Mouse (Mus musculus) liver, adult 2 months (tissue): Measurements from ENCODE around the gene Sec14l1. TPM values are rescaled to one million over a fixed set of nuclear protein-coding genes. Genes with fewer than 3 reads are reported as not detected.

Experiments used
- DNase-seq: peaks from one replicate; pipeline ENCODE4 v3.0.0-alpha.2; 2011; ENCODE audit warnings: low read depth, low spot score; ENCODE audit errors: extremely low read depth
- H3K27ac ChIP-seq: fragments of 200-500 bp; replicated peaks from 2 replicates; pipeline ENCODE4 v1.5.1; 2012; ENCODE audit warnings: low read depth, mild to moderate bottlenecking, control low read depth, inconsistent platforms, low read length; ENCODE audit not compliant: insufficient read depth
- H3K27me3 ChIP-seq: fragments of 200-500 bp; 2 replicates; pipeline ENCODE4 v1.6.1; 2012; ENCODE audit warnings: mild to moderate bottlenecking, moderate library complexity, low read length, inconsistent platforms; ENCODE audit not compliant: control insufficient read depth, insufficient read depth
- H3K36me3 ChIP-seq: fragments of 200-500 bp; 2 replicates; pipeline ENCODE4 v1.6.1; 2012; ENCODE audit warnings: low read length, inconsistent platforms; ENCODE audit not compliant: control insufficient read depth, insufficient read depth
- H3K4me1 ChIP-seq: fragments of 200-500 bp; 2 replicates; pipeline ENCODE4 v1.6.1; 2011; ENCODE audit warnings: low read length; ENCODE audit not compliant: control insufficient read depth, insufficient read depth
- H3K4me3 ChIP-seq: fragments of 200-500 bp; 2 replicates; pipeline ENCODE4 v1.5.1; 2011; ENCODE audit warnings: low read depth, mild to moderate bottlenecking, control low read depth, low read length, moderate library complexity; ENCODE audit not compliant: insufficient read depth
- H3K79me2 ChIP-seq: fragments of 200-500 bp; 2 replicates; pipeline ENCODE4 v1.6.1; 2012; ENCODE audit warnings: inconsistent platforms, mild to moderate bottlenecking, low read length, moderate library complexity; ENCODE audit not compliant: control insufficient read depth, insufficient read depth
- H3K9ac ChIP-seq: fragments of 200-500 bp; 2 replicates; pipeline ENCODE4 v1.6.1; 2012; ENCODE audit warnings: low read depth, mild to moderate bottlenecking, control low read depth, inconsistent platforms, low read length
- CTCF ChIP-seq: fragments of 200-500 bp; IDR thresholded peaks from 2 replicates; pipeline ENCODE4 v1.5.1; 2011; ENCODE audit warnings: low read depth, low read length, control low read depth
- POLR2A ChIP-seq: fragments of 200-500 bp; IDR thresholded peaks from 2 replicates; pipeline ENCODE4 v1.6.1; 2011; ENCODE audit warnings: low read length, control low read depth; ENCODE audit not compliant: insufficient read depth; ENCODE audit errors: extremely low read depth
- WGBS: fragments of 180-500 bp; shearing (Covaris S2); methylation state at CpG from one replicate; pipeline ENCODE4 v1.1.7; 2018; 5-methylcytosine and 5-hydroxymethylcytosine counted together
- polyA plus RNA-seq: library from polyadenylated mRNA; depleted of rRNA; stranded (reverse); fragments of >200 nt; gene quantifications from 2 replicates; pipeline ENCODE4 v1.2.3, GENCODE M21; 2012
- total RNA-seq: library from RNA; depleted of rRNA; stranded (reverse); fragments of >200 nt; gene quantifications from 2 replicates; pipeline ENCODE4 v1.2.3, GENCODE M21; 2014

Gene Sec14l1
- total and polyA plus RNA-seq, 2 experiments = 4.6 to 8.2 TPM

DNA sequence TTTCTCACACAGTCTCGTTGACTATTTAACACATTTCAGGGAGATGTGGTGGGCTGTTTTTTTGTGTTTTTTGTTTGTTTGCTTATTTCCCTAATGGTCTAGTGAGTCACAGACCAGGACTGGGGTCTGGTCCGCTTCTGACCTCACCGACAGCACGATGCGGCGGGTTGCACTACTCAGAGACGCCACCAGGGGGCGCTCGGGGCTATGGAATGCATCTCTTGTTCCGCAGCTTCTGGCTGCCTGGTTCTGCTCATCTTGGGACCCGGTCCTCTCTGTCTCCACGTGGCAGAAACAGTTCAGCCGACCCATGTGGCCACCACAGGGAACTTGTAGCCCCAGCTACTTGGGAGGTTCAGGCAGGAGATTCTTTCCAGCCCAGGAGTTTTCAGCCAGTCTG lies 42.8 kb upstream of the Sec14l1 start:
- Histone ChIP-seq H3K79me2 (peaks cover 5% of the 10 kb centered on the region; the same call in 1 of the 2 replicates), H3K27me3 (no peaks in the 10 kb centered on the region), H3K9ac (no peak overlapping the region), H3K4me1 (peaks cover 3% of the 10 kb centered on the region; the same call in 1 of the 2 replicates), H3K27ac (no peak overlapping the region), H3K4me3 (no peak overlapping the region), H3K36me3 (no peaks in the 10 kb centered on the region)
- no peak for DNase-seq
- TF ChIP-seq POLR2A (no peak), CTCF (peak; percentile 96)
- 2% methylated on average over 13 of the region's 13 CpGs for WGBS

DNA sequence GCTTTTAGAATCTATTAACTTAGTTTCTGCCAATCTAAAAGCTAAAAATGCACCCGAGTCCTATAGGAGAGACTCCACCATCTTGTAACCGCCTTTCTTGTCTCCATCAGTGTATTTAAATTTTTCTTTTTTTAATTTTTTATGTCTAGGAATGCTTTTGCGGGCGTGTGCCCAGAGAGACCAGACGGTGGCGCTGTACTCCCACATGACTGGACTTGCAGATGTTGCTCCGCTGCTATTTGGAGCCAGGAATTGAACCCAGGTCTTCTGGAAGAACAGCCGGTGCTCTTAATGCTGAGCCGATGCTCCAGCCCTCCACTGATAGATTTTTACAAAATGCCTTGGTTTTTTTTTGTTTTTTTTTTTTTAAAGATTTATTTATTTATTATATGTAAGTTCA lies 41.5 kb upstream of the Sec14l1 start:
- Histone ChIP-seq H3K4me3 (no peak overlapping the region), H3K36me3 (no peaks in the 10 kb centered on the region; the same call in 1 of the 2 replicates)
- TF ChIP-seq POLR2A (no peak), CTCF (0 out of 2 replicates have a peak, but pooled peaks have one; percentile 29)

DNA sequence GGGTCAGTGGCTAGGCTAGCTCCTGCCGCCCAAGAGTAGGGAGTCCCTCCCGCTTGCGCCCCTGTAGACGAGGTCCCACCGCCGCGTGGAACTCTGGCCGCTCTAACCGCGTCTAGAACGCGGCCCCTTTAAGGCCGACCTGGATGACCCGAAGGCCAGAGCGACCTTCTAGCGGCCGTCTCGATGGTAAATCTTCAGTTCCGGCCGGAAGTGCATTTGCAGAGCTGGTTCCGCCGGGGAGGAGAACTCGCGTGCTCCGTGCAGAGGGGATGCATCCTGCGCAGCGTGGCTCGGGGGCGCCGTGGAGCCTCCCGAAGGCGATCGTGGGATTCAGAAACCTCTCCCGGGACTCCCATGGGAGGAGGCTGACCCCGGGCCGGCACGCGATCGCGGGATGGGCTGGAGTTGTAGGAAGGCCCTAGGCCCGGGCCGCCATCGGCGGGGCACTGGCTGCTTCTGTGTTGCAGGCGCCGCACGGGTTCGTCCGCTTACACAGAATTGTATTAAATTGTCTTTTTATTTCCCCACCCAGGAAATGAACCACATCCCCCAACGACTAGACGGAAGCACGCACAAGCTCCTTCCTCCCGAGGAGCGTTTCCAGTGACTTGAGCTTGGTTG lies 38.3 kb upstream of the Sec14l1 start:
- TF ChIP-seq CTCF = no peak
- peak; percentile 80 for TF ChIP-seq POLR2A
- peak overlapping the region; percentile 81 for H3K9ac ChIP-seq
- DNase-seq = peak; percentile 84
- peaks cover 6% of the 10 kb centered on the region; the same call in 1 of the 2 replicates for H3K36me3 ChIP-seq
- no peaks in the 10 kb centered on the region for H3K27me3 ChIP-seq
- H3K79me2 ChIP-seq = peaks cover 10% of the 10 kb centered on the region; the same call in 1 of the 2 replicates
- H3K27ac ChIP-seq = peak overlapping the region; percentile 57
- peaks cover 17% of the 10 kb centered on the region for H3K4me1 ChIP-seq
- WGBS = under 1% methylated on average over 54 of the region's 54 CpGs
- H3K4me3 ChIP-seq = peak overlapping the region; percentile 89

More for the DNA sequence above, 41.5 kb upstream of the Sec14l1 start:
- DNase-seq = no peak
- Histone ChIP-seq H3K27me3 (no peaks in the 10 kb centered on the region), H3K79me2 (peaks cover 10% of the 10 kb centered on the region; the same call in 1 of the 2 replicates), H3K4me1 (peaks cover 11% of the 10 kb centered on the region), H3K9ac (no peak overlapping the region), H3K27ac (no peak overlapping the region)
- 95% methylated on average over 9 of the region's 9 CpGs for WGBS

DNA sequence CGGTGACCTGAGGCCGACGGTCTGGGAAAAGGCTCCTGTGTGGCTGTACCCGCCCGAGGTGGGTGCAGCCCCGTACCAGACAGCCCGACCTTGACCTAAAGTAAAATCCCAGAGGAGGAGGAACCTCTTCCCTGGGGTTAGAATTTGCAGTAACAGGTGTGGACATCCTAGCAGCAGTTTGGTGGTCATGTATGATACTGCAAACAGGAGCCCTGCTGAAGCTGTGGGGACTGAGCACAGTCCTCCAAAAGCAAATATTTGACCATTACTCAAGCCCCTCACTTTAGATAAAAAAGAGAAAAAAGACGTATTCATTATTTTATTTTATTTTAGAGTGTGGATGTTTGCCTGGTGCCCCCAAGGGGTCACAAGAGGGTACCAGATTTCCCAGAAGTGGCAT lies 37.7 kb upstream of the Sec14l1 start:
- Histone ChIP-seq H3K79me2 (peaks cover 10% of the 10 kb centered on the region; the same call in 1 of the 2 replicates), H3K4me3 (peak overlapping the region; percentile 89), H3K36me3 (peaks cover 6% of the 10 kb centered on the region; the same call in 1 of the 2 replicates), H3K27ac (peak overlapping the region; percentile 57), H3K4me1 (peaks cover 22% of the 10 kb centered on the region), H3K9ac (peak overlapping the region; percentile 81), H3K27me3 (no peaks in the 10 kb centered on the region)
- WGBS = 1% methylated on average over 8 of the region's 8 CpGs
- TF ChIP-seq POLR2A (no peak), CTCF (no peak)
- no peak for DNase-seq

DNA sequence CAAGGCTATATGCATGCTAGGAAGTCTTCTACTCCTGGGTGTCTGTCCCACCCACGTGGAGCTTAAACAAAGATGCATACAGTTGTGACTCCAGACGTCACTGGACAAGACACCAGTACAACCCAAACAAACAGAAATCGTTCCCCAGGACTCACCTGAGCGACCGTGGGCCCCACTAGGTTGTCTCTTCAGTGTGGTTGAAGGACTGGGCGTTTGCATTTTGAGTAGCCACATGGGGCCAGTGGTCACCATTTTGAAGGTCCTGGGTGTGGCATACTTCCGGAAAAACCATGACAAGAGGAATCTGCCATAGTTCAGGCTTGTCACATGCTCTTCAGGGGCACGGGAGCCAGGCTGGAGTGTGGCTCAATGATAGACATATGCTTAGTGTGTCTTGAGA lies 37.1 kb upstream of the Sec14l1 start:
- H3K4me1 ChIP-seq = peaks cover 29% of the 10 kb centered on the region
- H3K36me3 ChIP-seq = peaks cover 6% of the 10 kb centered on the region; the same call in 1 of the 2 replicates
- peak overlapping the region; percentile 2; the same call in 1 of the 2 replicates for H3K9ac ChIP-seq
- no peak overlapping the region for H3K4me3 ChIP-seq
- DNase-seq = no peak
- 77% methylated on average over 8 of the region's 8 CpGs for WGBS
- no peak for TF ChIP-seq CTCF
- TF ChIP-seq POLR2A = no peak
- H3K79me2 ChIP-seq = peaks cover 10% of the 10 kb centered on the region; the same call in 1 of the 2 replicates
- no peak overlapping the region for H3K27ac ChIP-seq
- no peaks in the 10 kb centered on the region for H3K27me3 ChIP-seq

DNA sequence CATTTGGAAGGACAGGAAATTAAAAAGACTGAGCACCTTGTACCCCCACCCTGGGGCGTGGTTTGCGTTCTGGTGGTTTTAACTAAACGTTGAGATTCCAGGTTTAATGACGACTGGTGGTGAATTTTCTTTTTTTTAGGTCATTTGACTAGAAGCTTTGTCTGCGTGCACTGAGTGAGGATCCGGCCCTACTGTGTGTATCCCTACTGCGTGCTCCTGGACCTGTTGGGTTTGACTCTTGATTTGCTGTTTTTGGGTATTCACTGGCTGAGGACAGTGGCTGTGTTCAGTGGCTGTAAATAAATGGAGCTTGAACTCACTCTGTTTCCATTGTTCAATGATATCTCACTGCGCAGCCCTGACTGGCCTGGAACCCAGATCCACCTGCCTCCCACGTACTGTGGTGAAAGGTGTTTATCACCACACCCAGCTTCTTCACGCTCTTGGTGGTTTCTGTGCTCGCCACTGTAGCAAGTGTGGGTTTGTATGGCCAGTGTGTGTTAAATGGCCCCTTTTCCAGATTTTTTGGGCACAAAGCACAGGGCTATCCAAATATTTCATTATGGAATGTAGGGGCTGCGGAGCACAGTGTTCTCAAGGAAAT lies 36.2 kb upstream of the Sec14l1 start:
- H3K27me3 ChIP-seq = no peaks in the 10 kb centered on the region
- H3K79me2 ChIP-seq = peaks cover 10% of the 10 kb centered on the region; the same call in 1 of the 2 replicates
- no peak overlapping the region for H3K9ac ChIP-seq
- peaks cover 33% of the 10 kb centered on the region for H3K4me1 ChIP-seq
- H3K36me3 ChIP-seq = peaks cover 6% of the 10 kb centered on the region; the same call in 1 of the 2 replicates
- no peak for DNase-seq
- 94% methylated on average over 12 of the region's 12 CpGs for WGBS
- H3K4me3 ChIP-seq = no peak overlapping the region
- no peak overlapping the region for H3K27ac ChIP-seq
- no peak for TF ChIP-seq CTCF
- TF ChIP-seq POLR2A = no peak
